Mouse (Mus musculus) erythroid progenitor cell, adult 5-6 weeks (primary cell): ENCODE results near the gene Gm12666. TPM values are rescaled to one million over a fixed set of nuclear protein-coding genes. Genes with fewer than 3 reads are reported as not detected.
"Not testable (repeated sequence)": the region's sequence is repeated elsewhere in the genome, so short reads cannot be mapped to it uniquely, and the experiment has no call there.

ENCODE experiments used
- ATAC-seq: replicated peaks from 2 replicates; pipeline ENCODE4 v1.8.0; 2016; ENCODE audit warnings: moderate number of reproducible peaks, mild to moderate bottlenecking, moderate TSS enrichment, inconsistent platforms; ENCODE audit not compliant: poor library complexity, low FRiP score, severe bottlenecking
- total RNA-seq, 2 experiments: library from RNA; stranded (forward) in 1 of 2; stranded (reverse) in 1 of 2; fragments of 150-400 nt in 1 of 2; fragments of 186-747, 209-891 nt in 1 of 2; gene quantifications; 2 replicates each; pipeline versions ENCODE4 v1.2.3 to v1.2.4; 2015 to 2017; ENCODE audit warnings: low replicate concordance in 2 of 2

The Gm12666 gene
- total RNA-seq (2015; ENCODE audit: low replicate concordance): not detected in 2 replicates
- total RNA-seq (2017; ENCODE audit: low replicate concordance): not detected in 2 replicates

DNA sequence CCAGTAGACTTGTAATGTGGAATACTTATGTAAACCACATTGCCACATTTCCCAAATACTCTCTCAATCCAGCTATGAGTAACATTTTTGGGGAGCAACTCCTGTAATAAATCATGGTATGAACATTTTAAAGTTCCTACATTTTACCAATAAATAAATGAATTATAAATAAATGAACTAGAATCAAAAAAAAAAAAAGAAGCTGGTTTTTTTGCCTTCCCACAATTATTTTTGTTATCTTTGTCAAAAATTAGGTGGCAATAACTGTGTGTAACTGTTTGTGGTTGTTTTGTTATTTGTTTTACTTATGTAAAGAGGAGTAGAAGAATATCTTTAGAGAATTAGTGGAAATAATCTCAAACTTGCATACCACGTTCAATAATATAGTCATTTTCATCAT, at the start of gene Gm12666:
Gm12666 (minus strand) TSS at position 101 of the 400 bp plus-strand sequence.
- ATAC-seq: not testable (repeated sequence)

DNA sequence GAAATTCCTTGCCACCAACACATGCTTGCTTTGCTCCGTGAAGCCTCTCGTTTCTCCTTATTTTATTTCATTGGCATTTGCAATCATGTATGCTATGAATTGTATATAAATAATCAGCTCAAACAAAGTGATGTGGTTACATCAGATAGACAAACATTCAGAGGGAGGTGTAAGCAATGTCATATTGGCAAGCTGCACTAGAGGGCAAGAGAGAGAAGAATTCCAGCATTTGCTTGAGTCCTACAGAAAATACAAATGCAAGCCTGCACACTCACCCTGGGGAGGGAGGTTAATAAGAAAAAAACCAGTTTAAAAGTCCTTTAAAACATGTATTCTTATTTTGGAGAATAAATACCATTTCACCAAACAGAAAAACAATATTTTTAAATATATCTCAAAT, 34.8 kb upstream of the Gm12666 start:
- ATAC-seq: no peak

DNA sequence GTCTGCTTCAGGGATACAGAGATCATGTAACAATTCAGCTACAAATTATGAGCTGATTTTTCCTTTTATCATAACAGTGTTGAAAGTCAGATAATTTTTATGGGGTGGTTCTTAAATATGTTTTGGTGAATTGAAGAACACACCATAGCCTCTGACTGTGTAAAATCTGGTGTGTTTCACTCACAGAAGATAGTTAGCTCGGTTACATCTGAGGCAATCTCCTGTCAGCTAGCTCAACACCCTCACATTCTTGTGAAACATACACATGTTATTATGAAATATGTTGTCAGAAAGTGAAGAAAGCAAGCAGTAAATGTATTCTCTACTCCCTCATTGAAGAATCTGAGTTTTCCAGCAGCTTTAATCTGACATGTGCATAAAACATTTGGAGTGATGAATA, 24.7 kb upstream of the Gm12666 start:
- ATAC-seq: no peak

DNA sequence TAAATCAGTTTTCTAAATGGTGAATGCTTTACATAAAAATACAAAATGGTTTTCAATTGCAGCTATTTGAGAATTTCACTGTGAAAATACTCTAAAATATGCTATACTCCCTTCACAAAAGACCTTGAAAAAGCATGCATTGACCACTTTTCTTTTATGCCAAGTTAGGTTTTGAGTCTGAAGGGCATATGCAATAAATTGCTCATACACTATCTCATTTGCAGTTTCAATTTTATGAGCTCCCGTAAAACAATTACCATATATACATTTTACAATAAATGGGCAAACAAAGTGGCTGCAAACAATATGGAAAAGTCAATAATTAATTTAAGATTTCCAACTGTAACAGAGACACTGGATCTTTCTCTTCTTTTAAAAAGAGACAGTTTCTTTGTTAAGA, 38.9 kb downstream of the Gm12666 start:
- no peak for ATAC-seq

DNA sequence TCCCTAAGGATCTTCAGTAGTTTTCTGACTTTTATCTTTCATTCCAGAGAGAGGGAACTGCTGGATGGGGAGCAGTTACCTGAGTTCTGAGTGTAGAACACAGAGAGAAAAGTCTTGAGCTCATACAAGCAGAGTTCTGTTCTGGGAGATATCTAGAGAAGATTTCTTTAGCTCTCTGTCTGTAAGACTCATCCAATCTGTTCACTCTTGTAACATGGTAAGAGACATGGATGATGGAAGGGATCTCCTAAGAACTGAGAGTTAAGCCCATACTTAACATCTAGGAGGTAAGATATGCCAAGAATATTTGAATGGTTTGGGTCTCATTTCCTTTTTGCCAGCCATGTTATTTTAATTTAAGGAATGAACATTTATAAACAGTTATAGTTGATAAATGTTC, 44.4 kb downstream of the Gm12666 start, which contains the start of gene Izumo3:
Izumo3 (minus strand) TSS at position 101 of the 400 bp plus-strand sequence.
- ATAC-seq: no peak

Other genes starting within 250 kb of the Gm12666 start
- gene Izumo3, start 44.5 kb downstream of the Gm12666 start, total RNA-seq (2015; ENCODE audit: low replicate concordance): not detected in 2 replicates
- gene Izumo3, start 44.5 kb downstream of the Gm12666 start, total RNA-seq (2017; ENCODE audit: low replicate concordance): not detected in 2 replicates